Mouse (Mus musculus): Measurements from ENCODE around the gene 8030411F24Rik. TPM values are rescaled to one million over a fixed set of nuclear protein-coding genes. Genes with fewer than 3 reads are reported as not detected.
"Not testable (repeated sequence)": the region's sequence is repeated elsewhere in the genome, so short reads cannot be mapped to it uniquely, and the experiment has no call there.

The 8030411F24Rik gene
- polyA plus RNA-seq (2012; ENCODE audit: insufficient read depth, insufficient read length, missing spikeins), result not detected in 2 replicates

DNA sequence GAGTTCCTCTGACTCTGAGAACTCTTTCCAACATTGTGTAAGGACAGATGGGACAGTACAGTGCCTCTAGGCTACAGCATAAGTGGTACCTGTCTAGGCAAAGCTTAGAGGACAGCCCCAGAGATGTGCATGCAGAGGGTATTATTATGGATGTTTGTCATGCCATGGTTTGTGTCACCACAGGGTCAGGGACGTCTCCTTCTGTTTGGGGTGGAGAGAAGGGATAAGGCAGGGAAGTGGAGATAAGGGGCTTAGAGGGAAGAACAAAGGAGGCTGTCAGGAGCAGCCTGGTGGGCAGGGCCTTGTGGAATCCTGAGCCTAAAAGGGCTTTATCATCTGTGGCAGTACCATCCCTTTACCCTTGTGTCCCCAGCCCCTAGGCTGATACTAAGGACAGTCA is at the start of gene 8030411F24Rik:
8030411F24Rik (plus strand) TSS at position 301 of the 400 bp plus-strand sequence.
- H3K27ac ChIP-seq (ENCODE audit: insufficient read depth, low read depth, low read length), result no peak within 1 kb of the TSS
- no peak within 1 kb of the TSS for H3K4me3 ChIP-seq (ENCODE audit: insufficient read depth, low read length)
- TF ChIP-seq CTCF (IDR thresholded peaks at IDR 0.05; ENCODE audit: low read depth, low read length), result no peak
- TF ChIP-seq POLR2A (IDR thresholded peaks at IDR 0.05; ENCODE audit: borderline replicate concordance, low read depth, low read length), result no peak
- no peaks in the 10 kb centered on the region for H3K4me1 ChIP-seq (ENCODE audit: control insufficient read depth, insufficient read depth, low read length)

DNA sequence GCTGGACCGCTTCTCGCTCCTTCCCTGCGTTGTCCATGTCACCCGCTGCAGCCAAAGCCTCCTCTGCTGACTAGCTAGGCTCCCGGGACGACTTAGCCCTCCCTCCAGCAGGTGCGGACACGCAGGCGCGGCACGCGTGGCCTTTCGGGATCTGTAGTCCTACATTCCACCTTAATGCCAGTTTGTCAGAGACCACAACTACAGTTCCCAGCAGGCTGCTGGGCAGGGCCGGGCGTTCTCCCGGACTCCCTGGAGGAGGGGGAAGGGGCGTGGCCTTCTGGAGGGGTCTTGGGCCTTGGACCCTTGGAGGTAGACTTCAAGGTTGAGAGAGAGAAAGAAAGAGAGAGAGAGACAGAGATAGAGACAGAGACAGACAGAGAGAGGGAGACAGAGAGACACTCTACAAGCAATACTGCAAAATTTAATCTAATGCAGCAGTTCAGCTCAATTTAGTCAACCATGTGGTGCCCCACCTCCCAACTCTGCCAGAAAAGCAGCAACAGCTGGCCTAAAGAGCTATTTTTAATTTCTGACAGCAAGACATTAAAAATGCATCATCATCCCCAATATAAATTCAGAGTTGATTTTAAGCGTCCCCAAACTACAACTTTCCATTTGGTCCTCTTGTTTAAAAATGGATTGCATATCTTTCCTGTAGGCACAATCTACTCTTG is 49.3 kb upstream of the 8030411F24Rik start, which contains the start of gene Napb:
Napb (minus strand) TSS at position 141 of the 674 bp plus-strand sequence.
- H3K27ac ChIP-seq (ENCODE audit: insufficient read depth, low read depth, low read length), result peak within 1 kb of the TSS; percentile 30
- no peak; the same call in 1 of the 2 replicates for TF ChIP-seq POLR2A (IDR thresholded peaks at IDR 0.05; ENCODE audit: borderline replicate concordance, low read depth, low read length)
- no peak for TF ChIP-seq CTCF (IDR thresholded peaks at IDR 0.05; ENCODE audit: low read depth, low read length)
- H3K4me3 ChIP-seq (ENCODE audit: insufficient read depth, low read length), result peak within 1 kb of the TSS; percentile 78
- peaks cover 19% of the 10 kb centered on the region for H3K4me1 ChIP-seq (ENCODE audit: control insufficient read depth, insufficient read depth, low read length)

DNA sequence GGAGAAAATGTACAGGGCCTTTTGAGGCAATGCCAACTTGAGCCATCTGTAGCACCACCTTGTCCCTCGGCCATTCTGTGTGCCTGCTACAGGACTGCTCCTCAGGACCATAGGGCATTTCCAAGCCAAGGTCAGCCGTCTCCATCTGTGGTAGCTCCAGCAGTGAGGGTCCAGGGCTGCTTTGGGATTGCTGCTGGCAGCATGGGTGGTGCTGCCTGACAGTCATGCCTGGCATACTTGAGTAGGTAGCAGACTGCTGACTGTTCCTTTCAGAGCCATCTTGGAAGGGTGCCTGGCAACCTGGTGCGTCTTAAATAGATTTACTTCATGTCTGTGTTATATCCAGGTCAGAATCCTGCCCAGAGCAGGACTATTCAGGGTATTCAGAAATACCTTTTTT is 38.8 kb upstream of the 8030411F24Rik start:
- Histone ChIP-seq H3K4me1 (ENCODE audit: control insufficient read depth, insufficient read depth, low read length) (no peaks in the 10 kb centered on the region), H3K4me3 (ENCODE audit: insufficient read depth, low read length) (no peak overlapping the region), H3K27ac (ENCODE audit: insufficient read depth, low read depth, low read length) (no peak overlapping the region)
- no peak for TF ChIP-seq POLR2A (IDR thresholded peaks at IDR 0.05; ENCODE audit: borderline replicate concordance, low read depth, low read length)
- no peak for TF ChIP-seq CTCF (IDR thresholded peaks at IDR 0.05; ENCODE audit: low read depth, low read length)

DNA sequence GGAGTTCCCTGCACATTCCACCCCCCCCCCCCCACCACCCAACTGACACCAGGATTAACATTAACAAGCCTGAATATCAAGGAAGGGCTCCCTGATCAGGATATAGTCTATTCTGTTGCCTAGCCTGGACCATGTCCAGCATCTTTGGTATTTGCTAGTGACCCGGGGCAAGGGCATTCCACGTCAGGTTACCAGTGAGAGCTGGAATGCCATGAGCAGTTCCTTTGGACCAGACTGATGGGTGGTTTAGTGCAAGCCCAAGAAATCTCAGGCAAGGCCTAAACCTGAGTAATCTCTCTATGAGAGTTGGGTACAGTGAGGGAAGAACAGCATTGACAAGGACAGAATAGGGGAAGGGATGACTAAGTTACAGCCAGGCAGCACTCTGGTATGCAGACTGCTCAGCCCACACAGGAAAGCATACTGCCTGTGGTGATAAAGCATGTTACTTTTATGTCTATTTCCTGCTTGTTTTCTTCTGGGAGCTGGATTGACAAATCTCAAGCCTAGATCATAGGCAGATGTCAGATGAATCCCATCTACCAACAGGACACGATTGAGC is 37.9 kb upstream of the 8030411F24Rik start:
- no peak overlapping the region for H3K4me3 ChIP-seq (ENCODE audit: insufficient read depth, low read length)

DNA sequence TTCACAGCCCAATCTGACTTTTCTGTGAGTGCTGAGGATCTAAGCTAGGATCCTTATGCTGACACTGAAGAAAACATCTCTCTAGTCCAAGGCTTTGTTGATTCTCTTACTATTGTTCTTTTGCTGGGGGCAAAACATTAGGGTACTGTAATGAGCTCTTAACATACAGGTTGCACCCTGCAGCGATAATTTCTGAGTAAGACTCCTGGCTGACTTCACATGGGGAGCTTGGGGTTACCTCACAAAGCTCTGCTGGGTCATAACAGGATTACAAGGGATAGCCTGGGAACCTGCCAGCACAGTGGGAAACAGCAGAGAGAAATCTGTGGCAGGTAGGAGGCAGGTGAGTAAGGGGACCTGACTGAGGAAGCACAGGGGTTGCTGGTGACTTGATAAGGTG is 31.8 kb upstream of the 8030411F24Rik start, which contains the start of gene Cstl1:
Cstl1 (plus strand) TSS at position 301 of the 400 bp plus-strand sequence.
- H3K4me1 ChIP-seq (ENCODE audit: control insufficient read depth, insufficient read depth, low read length), result peaks cover 12% of the 10 kb centered on the region
- H3K4me3 ChIP-seq (ENCODE audit: insufficient read depth, low read length), result no peak within 1 kb of the TSS
- H3K27ac ChIP-seq (ENCODE audit: insufficient read depth, low read depth, low read length), result no peak within 1 kb of the TSS
- TF ChIP-seq POLR2A (IDR thresholded peaks at IDR 0.05; ENCODE audit: borderline replicate concordance, low read depth, low read length) (no peak), CTCF (IDR thresholded peaks at IDR 0.05; ENCODE audit: low read depth, low read length) (no peak)

More for the DNA sequence above, 37.9 kb upstream of the 8030411F24Rik start:
- Histone ChIP-seq H3K27ac (ENCODE audit: insufficient read depth, low read depth, low read length) (no peak overlapping the region), H3K4me1 (ENCODE audit: control insufficient read depth, insufficient read depth, low read length) (no peaks in the 10 kb centered on the region)
- no peak for TF ChIP-seq POLR2A (IDR thresholded peaks at IDR 0.05; ENCODE audit: borderline replicate concordance, low read depth, low read length)
- no peak for TF ChIP-seq CTCF (IDR thresholded peaks at IDR 0.05; ENCODE audit: low read depth, low read length)

DNA sequence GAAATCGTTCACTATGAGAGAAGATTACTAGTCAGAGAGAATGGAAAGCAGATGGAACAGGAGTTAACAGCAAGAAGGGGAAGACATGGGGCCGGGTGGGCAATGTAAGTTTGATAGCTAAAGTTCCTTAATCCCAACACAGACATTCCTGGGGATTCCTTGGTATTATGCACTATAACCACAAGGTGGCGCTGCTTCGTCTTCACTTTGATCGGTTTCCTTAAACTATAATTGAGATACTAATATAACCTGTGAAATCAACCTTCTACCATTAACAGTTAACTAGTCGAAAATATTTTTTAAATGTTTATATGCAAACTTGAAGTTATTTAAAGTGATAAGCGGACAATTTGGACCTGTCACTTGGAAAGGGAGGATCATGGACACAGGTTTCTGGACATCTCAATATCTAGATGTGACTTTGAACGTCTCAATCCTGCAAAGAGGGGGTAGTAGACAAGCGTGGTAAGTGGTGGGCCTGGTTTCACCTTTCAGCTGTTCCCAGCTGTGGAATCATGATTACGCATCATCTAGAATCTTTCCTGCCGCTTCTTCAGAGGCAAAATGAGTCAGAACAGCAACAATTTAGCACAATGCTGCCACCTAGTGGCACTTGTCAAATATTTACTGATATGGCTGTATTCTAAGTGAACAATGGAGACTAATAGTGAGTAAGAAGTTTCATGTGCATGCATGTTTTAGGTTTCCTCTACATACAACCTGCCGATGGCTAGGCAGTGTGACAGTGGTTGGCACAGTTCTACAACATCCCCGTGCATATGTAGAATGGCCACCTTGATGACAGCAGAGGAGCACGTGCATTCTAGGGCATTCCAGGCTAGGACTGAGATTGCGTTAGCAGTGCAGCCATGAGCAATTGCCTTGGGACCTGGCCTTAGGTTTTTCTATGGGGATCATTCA is 29.7 kb upstream of the 8030411F24Rik start:
- Histone ChIP-seq H3K27ac (ENCODE audit: insufficient read depth, low read depth, low read length) (no peak overlapping the region), H3K4me3 (ENCODE audit: insufficient read depth, low read length) (peak overlapping the region; percentile 53), H3K4me1 (ENCODE audit: control insufficient read depth, insufficient read depth, low read length) (peaks cover 12% of the 10 kb centered on the region)
- TF ChIP-seq CTCF (IDR thresholded peaks at IDR 0.05; ENCODE audit: low read depth, low read length) (no peak), POLR2A (IDR thresholded peaks at IDR 0.05; ENCODE audit: borderline replicate concordance, low read depth, low read length) (no peak)

DNA sequence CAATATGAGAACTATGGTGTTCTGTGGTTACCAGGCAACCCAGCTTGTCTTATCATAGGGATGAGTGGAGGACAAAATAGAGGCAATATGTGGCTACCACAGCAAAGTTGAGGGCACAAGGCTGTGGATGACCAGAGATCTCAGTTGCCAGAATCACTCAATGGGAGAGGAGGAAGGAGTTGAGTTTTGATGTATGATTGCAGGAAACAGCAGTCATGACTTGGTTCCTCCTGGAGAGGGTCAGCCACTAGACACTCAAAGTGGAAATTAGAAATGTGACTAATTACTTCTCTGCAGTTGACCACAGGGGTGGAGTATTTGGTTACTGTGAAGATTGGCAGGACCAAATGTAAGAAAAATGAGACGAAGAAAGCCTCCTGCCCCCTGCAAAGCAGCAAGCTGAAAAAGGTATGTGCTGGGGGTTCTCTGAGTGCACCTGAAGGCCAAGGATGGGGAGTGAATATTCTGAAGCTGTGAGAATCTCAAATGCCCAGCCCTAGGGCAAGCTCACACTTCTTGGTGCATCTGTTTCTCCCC is 27.4 kb upstream of the 8030411F24Rik start:
- H3K4me1 ChIP-seq (ENCODE audit: control insufficient read depth, insufficient read depth, low read length), result peaks cover 12% of the 10 kb centered on the region
- TF ChIP-seq CTCF (IDR thresholded peaks at IDR 0.05; ENCODE audit: low read depth, low read length) (no peak), POLR2A (IDR thresholded peaks at IDR 0.05; ENCODE audit: borderline replicate concordance, low read depth, low read length) (no peak)
- no peak overlapping the region for H3K27ac ChIP-seq (ENCODE audit: insufficient read depth, low read depth, low read length)
- no peak overlapping the region for H3K4me3 ChIP-seq (ENCODE audit: insufficient read depth, low read length)

DNA sequence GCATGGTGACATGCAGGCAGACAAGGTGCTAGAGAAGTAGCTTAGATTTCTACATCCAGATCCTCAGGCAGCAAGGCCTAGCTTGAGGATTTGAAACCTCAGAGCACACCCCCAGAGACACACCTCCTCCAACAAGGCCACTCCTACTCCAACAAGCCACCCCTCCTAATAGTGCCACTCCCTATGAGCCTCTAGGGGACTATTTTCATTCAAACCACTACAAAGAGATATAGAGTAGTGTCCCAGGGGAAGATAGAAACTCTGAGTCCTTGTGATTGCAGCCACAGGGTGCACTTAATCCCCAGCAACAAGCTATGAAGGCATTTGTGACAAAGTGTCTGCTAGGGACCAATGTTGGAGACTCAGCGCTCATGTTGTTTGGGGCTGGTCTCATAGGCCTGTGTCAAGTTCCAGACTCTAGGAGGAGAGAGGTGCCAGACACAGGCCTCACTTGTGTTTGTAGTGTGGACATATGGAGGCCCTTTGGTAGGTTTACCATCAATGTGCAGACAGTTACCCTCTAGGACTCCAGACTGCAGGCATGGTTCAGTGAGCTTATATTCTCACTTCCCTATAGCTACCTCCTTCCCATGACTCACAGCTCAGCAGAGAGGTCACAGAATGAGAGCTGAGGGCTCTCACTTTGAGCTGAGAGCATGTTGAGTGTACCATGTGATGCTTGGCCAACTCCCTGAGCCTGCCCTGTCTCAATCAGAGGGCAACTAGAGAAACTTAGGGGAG is 18.0 kb upstream of the 8030411F24Rik start:
- H3K27ac ChIP-seq (ENCODE audit: insufficient read depth, low read depth, low read length), result peak overlapping the region; percentile 46
- peaks cover 9% of the 10 kb centered on the region for H3K4me1 ChIP-seq (ENCODE audit: control insufficient read depth, insufficient read depth, low read length)
- no peak for TF ChIP-seq POLR2A (IDR thresholded peaks at IDR 0.05; ENCODE audit: borderline replicate concordance, low read depth, low read length)
- TF ChIP-seq CTCF (IDR thresholded peaks at IDR 0.05; ENCODE audit: low read depth, low read length), result no peak
- H3K4me3 ChIP-seq (ENCODE audit: insufficient read depth, low read length), result no peak overlapping the region

DNA sequence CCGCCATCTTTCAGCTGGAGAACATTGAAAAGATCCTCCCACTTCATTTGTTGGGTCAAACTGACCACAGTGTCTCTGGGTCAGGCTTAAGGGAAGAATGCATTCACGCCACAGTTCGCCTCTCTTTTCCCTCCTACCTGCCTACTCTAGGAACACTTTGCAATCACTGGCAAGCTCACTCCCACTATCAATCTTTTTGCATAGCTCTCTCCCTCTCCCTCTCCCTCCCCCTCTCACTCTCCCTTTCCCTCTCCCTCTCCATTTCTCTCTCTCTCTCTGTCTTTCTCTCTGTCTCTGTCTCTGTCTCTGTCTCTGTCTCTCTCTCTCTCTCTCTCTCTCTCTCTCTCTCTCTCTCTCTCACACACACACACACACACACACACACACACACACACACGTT is 10.4 kb upstream of the 8030411F24Rik start, which contains the start of gene Cst11:
Cst11 (minus strand) TSS at position 101 of the 400 bp plus-strand sequence.
- not testable (repeated sequence) for H3K27ac ChIP-seq (ENCODE audit: insufficient read depth, low read depth, low read length); H3K4me3 ChIP-seq (ENCODE audit: insufficient read depth, low read length); H3K4me1 ChIP-seq (ENCODE audit: control insufficient read depth, insufficient read depth, low read length)
